Mouse (Mus musculus): Measurements from ENCODE around the gene Kif22. TPM values are rescaled to one million over a fixed set of nuclear protein-coding genes. Genes with fewer than 3 reads are reported as not detected.

Gene Kif22
- polyA plus RNA-seq, 1 experiment from 2014 or later = 21.4 TPM

GRCm38 (mm10) chr7:127082271-127082670, 40.0 kb upstream of the Kif22 start:
- no peak overlapping the region for H3K9ac ChIP-seq
- H3K36me3 ChIP-seq (replicated peaks) = no peaks in the 10 kb centered on the region
- no peak overlapping the region for H3K27ac ChIP-seq
- H3K9me3 ChIP-seq = no peaks in the 10 kb centered on the region
- H3K4me3 ChIP-seq = no peak overlapping the region
- H3K27me3 ChIP-seq (replicated peaks) = no peaks in the 10 kb centered on the region
- no peaks in the 10 kb centered on the region for H3K4me1 ChIP-seq
- ATAC-seq (replicated peaks) = no peak
- H3K4me2 ChIP-seq = no peak overlapping the region
- 80% methylated on average over 8 of the region's 8 CpGs for WGBS

- Histone ChIP-seq H3K9ac (no peak overlapping the region), H3K9me3 (no peaks in the 10 kb centered on the region), H3K27ac (no peak overlapping the region), H3K36me3 (replicated peaks) (no peaks in the 10 kb centered on the region), H3K27me3 (replicated peaks) (no peaks in the 10 kb centered on the region), H3K4me1 (no peaks in the 10 kb centered on the region), H3K4me3 (no peak overlapping the region), H3K4me2 (no peak overlapping the region)
- no peak for ATAC-seq (replicated peaks)
- 74% methylated on average over 3 of the region's 3 CpGs for WGBS
Observed at GRCm38 (mm10) chr7:127080045-127080444, 37.8 kb upstream of the Kif22 start.

GRCm38 (mm10) chr7:127077692-127078091, 35.4 kb upstream of the Kif22 start:
- H3K4me2 ChIP-seq = no peak overlapping the region
- no peak overlapping the region for H3K27ac ChIP-seq
- no peaks in the 10 kb centered on the region for H3K4me1 ChIP-seq
- no peak overlapping the region for H3K9ac ChIP-seq
- H3K27me3 ChIP-seq (replicated peaks) = no peaks in the 10 kb centered on the region
- 87% methylated on average over 3 of the region's 3 CpGs for WGBS
- no peaks in the 10 kb centered on the region for H3K36me3 ChIP-seq (replicated peaks)
- no peak overlapping the region for H3K4me3 ChIP-seq
- ATAC-seq (replicated peaks) = no peak
- no peaks in the 10 kb centered on the region for H3K9me3 ChIP-seq

GRCm38 (mm10) chr7:127076188-127076587, 33.9 kb upstream of the Kif22 start:
- H3K27me3 ChIP-seq (replicated peaks) = no peaks in the 10 kb centered on the region
- no peak for ATAC-seq (replicated peaks)
- H3K4me1 ChIP-seq = no peaks in the 10 kb centered on the region
- H3K4me3 ChIP-seq = no peak overlapping the region
- no peak overlapping the region for H3K4me2 ChIP-seq
- no peak overlapping the region for H3K9ac ChIP-seq
- no peaks in the 10 kb centered on the region for H3K36me3 ChIP-seq (replicated peaks)
- no peaks in the 10 kb centered on the region for H3K9me3 ChIP-seq
- 95% methylated on average over 5 of the region's 5 CpGs for WGBS
- no peak overlapping the region for H3K27ac ChIP-seq

- no peaks in the 10 kb centered on the region for H3K36me3 ChIP-seq (replicated peaks)
- no peak overlapping the region for H3K4me2 ChIP-seq
- no peaks in the 10 kb centered on the region for H3K4me1 ChIP-seq
- ATAC-seq (replicated peaks) = no peak
- H3K27me3 ChIP-seq (replicated peaks) = no peaks in the 10 kb centered on the region
- no peak overlapping the region for H3K4me3 ChIP-seq
- no peak overlapping the region for H3K9ac ChIP-seq
- H3K27ac ChIP-seq = no peak overlapping the region
- 77% methylated on average over 4 of the region's 4 CpGs for WGBS
- no peaks in the 10 kb centered on the region for H3K9me3 ChIP-seq
Observed at GRCm38 (mm10) chr7:127073221-127073620, 30.9 kb upstream of the Kif22 start.

- Histone ChIP-seq H3K9ac (no peak overlapping the region), H3K27me3 (replicated peaks) (no peaks in the 10 kb centered on the region), H3K4me1 (no peaks in the 10 kb centered on the region), H3K9me3 (no peaks in the 10 kb centered on the region), H3K27ac (no peak overlapping the region), H3K4me3 (no peak overlapping the region), H3K4me2 (no peak overlapping the region), H3K36me3 (replicated peaks) (no peaks in the 10 kb centered on the region)
- no peak for ATAC-seq (replicated peaks)
- 71% methylated on average over 4 of the region's 4 CpGs for WGBS
Observed at GRCm38 (mm10) chr7:127070871-127071413, 28.7 kb upstream of the Kif22 start.

- Histone ChIP-seq H3K27me3 (replicated peaks) (no peaks in the 10 kb centered on the region), H3K9me3 (no peaks in the 10 kb centered on the region), H3K27ac (no peak overlapping the region), H3K4me3 (no peak overlapping the region), H3K36me3 (replicated peaks) (no peaks in the 10 kb centered on the region), H3K4me1 (no peaks in the 10 kb centered on the region), H3K9ac (no peak overlapping the region), H3K4me2 (no peak overlapping the region)
- no peak for ATAC-seq (replicated peaks)
- WGBS = 89% methylated on average over 4 of the region's 4 CpGs
Observed at GRCm38 (mm10) chr7:127066317-127066716, 24.0 kb upstream of the Kif22 start.

- Histone ChIP-seq H3K4me1 (no peaks in the 10 kb centered on the region), H3K9ac (no peak overlapping the region), H3K4me3 (no peak overlapping the region), H3K27me3 (replicated peaks) (no peaks in the 10 kb centered on the region), H3K36me3 (replicated peaks) (no peaks in the 10 kb centered on the region), H3K4me2 (no peak overlapping the region), H3K27ac (no peak overlapping the region), H3K9me3 (no peaks in the 10 kb centered on the region)
- WGBS = 88% methylated on average over 6 of the region's 6 CpGs
- ATAC-seq (replicated peaks) = no peak
Observed at GRCm38 (mm10) chr7:127065538-127065937, 23.3 kb upstream of the Kif22 start.

- H3K9me3 ChIP-seq = no peaks in the 10 kb centered on the region
- no peak overlapping the region for H3K4me3 ChIP-seq
- no peaks in the 10 kb centered on the region for H3K36me3 ChIP-seq (replicated peaks)
- H3K4me1 ChIP-seq = no peaks in the 10 kb centered on the region
- 75% methylated on average over 5 of the region's 5 CpGs for WGBS
- no peak overlapping the region for H3K27ac ChIP-seq
- H3K4me2 ChIP-seq = no peak overlapping the region
- ATAC-seq (replicated peaks) = no peak
- no peaks in the 10 kb centered on the region for H3K27me3 ChIP-seq (replicated peaks)
- H3K9ac ChIP-seq = no peak overlapping the region
Observed at GRCm38 (mm10) chr7:127055026-127055585, 12.8 kb upstream of the Kif22 start.

- H3K4me2 ChIP-seq = no peak overlapping the region
- H3K27ac ChIP-seq = no peak overlapping the region
- no peak for ATAC-seq (replicated peaks)
- WGBS = 96% methylated on average over 1 of the region's 1 CpGs
- no peak overlapping the region for H3K4me3 ChIP-seq
- no peaks in the 10 kb centered on the region for H3K27me3 ChIP-seq (replicated peaks)
- H3K9ac ChIP-seq = no peak overlapping the region
- no peaks in the 10 kb centered on the region for H3K9me3 ChIP-seq
- H3K4me1 ChIP-seq = peaks cover 10% of the 10 kb centered on the region
- H3K36me3 ChIP-seq (replicated peaks) = no peaks in the 10 kb centered on the region
Observed at GRCm38 (mm10) chr7:127031244-127031643, 11.0 kb downstream of the Kif22 start.

GRCm38 (mm10) chr7:127030172-127030571, 12.1 kb downstream of the Kif22 start:
- Histone ChIP-seq H3K4me3 (no peak overlapping the region), H3K4me1 (peaks cover 10% of the 10 kb centered on the region), H3K4me2 (no peak overlapping the region), H3K9ac (no peak overlapping the region), H3K9me3 (no peaks in the 10 kb centered on the region), H3K36me3 (replicated peaks) (no peaks in the 10 kb centered on the region), H3K27ac (no peak overlapping the region), H3K27me3 (replicated peaks) (no peaks in the 10 kb centered on the region)
- no peak for ATAC-seq (replicated peaks)
- WGBS = 98% methylated on average over 1 of the region's 1 CpGs

GRCm38 (mm10) chr7:127027885-127028284, 14.4 kb downstream of the Kif22 start:
- Histone ChIP-seq H3K4me2 (peak overlapping the region; percentile 87), H3K36me3 (replicated peaks) (no peaks in the 10 kb centered on the region; the same call in 1 of the 2 replicates), H3K27me3 (replicated peaks) (no peaks in the 10 kb centered on the region), H3K4me1 (peaks cover 33% of the 10 kb centered on the region), H3K9me3 (no peaks in the 10 kb centered on the region), H3K4me3 (peak overlapping the region; percentile 81), H3K9ac (peak overlapping the region; percentile 44), H3K27ac (peak overlapping the region; percentile 99)
- WGBS = 63% methylated on average over 8 of the region's 8 CpGs
- ATAC-seq (replicated peaks) = peak; percentile 28; the same call in 1 of the 2 replicates

GRCm38 (mm10) chr7:127026984-127027726, 15.1 kb downstream of the Kif22 start, which contains the start of gene Maz:
Gene Maz, minus strand, starts transcription at chr7:127027037.
- H3K9me3 ChIP-seq = no peaks in the 10 kb centered on the region
- H3K27me3 ChIP-seq (replicated peaks) = no peaks in the 10 kb centered on the region

More at GRCm38 (mm10) chr7:127026984-127027726, 15.1 kb downstream of the Kif22 start, which contains the start of gene Maz:
- peak; percentile 90 for ATAC-seq (replicated peaks)
- Histone ChIP-seq H3K4me1 (peaks cover 40% of the 10 kb centered on the region), H3K4me3 (peak within 1 kb of the TSS; percentile 81), H3K9ac (peak within 1 kb of the TSS; percentile 95), H3K4me2 (peak within 1 kb of the TSS; percentile 87), H3K27ac (peak within 1 kb of the TSS; percentile 99), H3K36me3 (replicated peaks) (peaks cover 5% of the 10 kb centered on the region)
- under 1% methylated on average over 52 of the region's 63 CpGs for WGBS

All from midbrain, embryonic 15.5 days (tissue).